In genomic region chr15:56531529-56531928, GRCm38 (mm10) we compare ENCODE assay signal across 27 mouse cellular contexts.
"Had no signal": no experiment of that assay in that cellular context is flagged by ENCODE, and none has a peak within 500 bp of the region (broad histone marks: within the 10 kb centered on the region; RNA-seq: fewer than 3 reads in every experiment).

No protein-coding gene starts in this region.

- H3K4me3 ChIP-seq: gastrocnemius, adult 2 months; heart, embryonic 10.5 days; heart, embryonic 12.5 days; hindbrain, embryonic 10.5 days; hindbrain, embryonic 12.5 days; intestine, embryonic 15.5 days; layer of hippocampus, adult 2 months; left cerebral cortex, adult 2 months; limb, embryonic 10.5 days; limb, embryonic 12.5 days; liver, embryonic 13.5 days; liver, embryonic 15.5 days had no signal

- H3K27ac ChIP-seq: gastrocnemius, adult 2 months; heart, embryonic 10.5 days; hindbrain, embryonic 10.5 days; hindbrain, embryonic 12.5 days; hindbrain, embryonic 14.5 days; intestine, embryonic 15.5 days; layer of hippocampus, adult 2 months; left cerebral cortex, adult 2 months; limb, embryonic 10.5 days; limb, embryonic 12.5 days; liver, embryonic 13.5 days; liver, embryonic 15.5 days had no signal

- ATAC-seq: hindbrain, embryonic 16.5 days; inflammation-experienced regulatory T-cells, adult 6 months; intestine, embryonic 15.5 days; intestine, postnatal 0 days; liver, postnatal 0 days had no signal

- DNase-seq: gastrocnemius, adult 2 months; gastrocnemius, postnatal 10 days; gastrocnemius, postnatal 25 days; heart, adult 18-20 months; heart, postnatal 10 days; heart, postnatal 4 days; kidney, adult 8-10 months; kidney, postnatal 25 days; kidney, postnatal 4 days; liver; liver, embryonic 13.5 days; liver, postnatal 0 days had no signal

- H3K4me1 ChIP-seq: heart, embryonic 10.5 days; heart, embryonic 12.5 days; hindbrain, embryonic 10.5 days; hindbrain, embryonic 12.5 days; intestine, embryonic 15.5 days; limb, embryonic 10.5 days; limb, embryonic 12.5 days; liver, embryonic 13.5 days; liver, embryonic 15.5 days had no signal

- H3K27me3 ChIP-seq: heart, embryonic 12.5 days; hindbrain, embryonic 12.5 days; intestine, embryonic 15.5 days; limb, embryonic 12.5 days; liver, embryonic 13.5 days; liver, embryonic 15.5 days had no signal

- H3K9me3 ChIP-seq: heart, embryonic 10.5 days; heart, embryonic 12.5 days; hindbrain, embryonic 10.5 days; hindbrain, embryonic 12.5 days; intestine, embryonic 15.5 days; limb, embryonic 10.5 days; limb, embryonic 12.5 days; liver, embryonic 13.5 days; liver, embryonic 15.5 days had no signal

- H3K36me3 ChIP-seq: heart, embryonic 10.5 days; heart, embryonic 12.5 days; hindbrain, embryonic 10.5 days; hindbrain, embryonic 12.5 days; intestine, embryonic 15.5 days; limb, embryonic 10.5 days; limb, embryonic 12.5 days; liver, embryonic 13.5 days; liver, embryonic 15.5 days had no signal

- H3K4me2 ChIP-seq: heart, embryonic 12.5 days; hindbrain, embryonic 12.5 days; hindbrain, embryonic 14.5 days; intestine, embryonic 15.5 days; limb, embryonic 12.5 days; liver, embryonic 11.5 days; liver, embryonic 13.5 days; liver, embryonic 15.5 days had no signal

- H3K9ac ChIP-seq: heart, embryonic 12.5 days; hindbrain, embryonic 12.5 days; hindbrain, embryonic 14.5 days; intestine, embryonic 15.5 days; limb, embryonic 12.5 days; liver, embryonic 13.5 days; liver, embryonic 15.5 days; liver, postnatal 0 days had no signal
